In genomic region chr11:49245176-49245575, GRCm38 (mm10) we compare ENCODE assay signal across 8 mouse cellular contexts. TPM values are rescaled to one million over a fixed set of nuclear protein-coding genes. Genes with fewer than 3 reads are reported as not detected.
DNase-seq lines count a peak whose midpoint lies in the region; ATAC-seq and TF ChIP-seq lines count a peak whose summit lies in the region.

No protein-coding gene starts in this region.

- H3K36me3 ChIP-seq in heart, adult 2 months (ENCODE audit: control insufficient read depth, insufficient read depth, low read length), result peaks cover 4% of the 10 kb centered on the region; the same call in 1 of the 2 replicates
- H3K36me3 ChIP-seq in midbrain, embryonic 13.5 days, result no peaks in the 10 kb centered on the region

- CTCF ChIA-PET in Patski (lab: Charles Lee), result interaction anchor here (1.1 to 1.7 kb wide), 3 partner anchors 34 to 42 kb away, joined by 3 to 7 read pairs (median 4); partner anchors contain the start of gene Zfp62

- TF ChIP-seq POLR2A in heart, adult 2 months (IDR thresholded peaks at IDR 0.05; ENCODE audit: insufficient read depth, low read depth, low read length), result no peak

- H3K79me2 ChIP-seq in heart, adult 2 months (replicated peaks; ENCODE audit: control insufficient read depth, insufficient read depth, low read length), result no peaks in the 10 kb centered on the region

- H3K27ac ChIP-seq in heart, adult 2 months, result peak overlapping the region; percentile 97
- H3K27ac ChIP-seq in midbrain, embryonic 13.5 days, result no peak overlapping the region

- peak overlapping the region; percentile 25 for H3K9ac ChIP-seq in heart, adult 2 months (ENCODE audit: low read depth, low read length)
- peak overlapping the region; percentile 81 for H3K9ac ChIP-seq in midbrain, embryonic 13.5 days (replicated peaks)

- peak; percentile 10 for ATAC-seq in Patski
- no peak for ATAC-seq in midbrain, embryonic 13.5 days

- no peaks in the 10 kb centered on the region for H3K27me3 ChIP-seq in heart, adult 2 months (ENCODE audit: control insufficient read depth, insufficient read depth, low read length)
- no peaks in the 10 kb centered on the region for H3K27me3 ChIP-seq in Patski
- H3K27me3 ChIP-seq in midbrain, embryonic 13.5 days, result no peaks in the 10 kb centered on the region

- in situ Hi-C loops in Patski (cut with MboI; ENCODE audit: low pct_unique_long_range_greater_than_20kb), result loop anchor here (5.0 kb wide), 2 partner anchors 373 to 443 kb away; partner anchors contain the start of genes Irgm1 and Rack1

- peaks cover 25% of the 10 kb centered on the region for H3K4me1 ChIP-seq in heart, adult 2 months (ENCODE audit: control insufficient read depth, insufficient read depth, low read length)
- peaks cover 55% of the 10 kb centered on the region for H3K4me1 ChIP-seq in midbrain, embryonic 13.5 days (replicated peaks)

- POLR2A ChIA-PET in Patski (lab: Charles Lee), result interaction anchor here (0.7 to 1.0 kb wide), 2 partner anchors 32 to 42 kb away, joined by 4 read pairs; partner anchors contain the start of gene Zfp62

- H3K9me3 ChIP-seq in midbrain, embryonic 13.5 days, result no peaks in the 10 kb centered on the region

- peak overlapping the region; percentile 46 for H3K4me3 ChIP-seq in heart, adult 2 months
- peak overlapping the region; percentile 67 for H3K4me3 ChIP-seq in midbrain, embryonic 13.5 days (replicated peaks)

- TF ChIP-seq EP300 in heart, adult 2 months (IDR thresholded peaks at IDR 0.05; ENCODE audit: insufficient read depth, low read depth, low read length), result no peak

- intact Hi-C loops in heart, adult 2 months (cut with DNase I), result no loop called here
- intact Hi-C loops in heart, postnatal 36 days (cut with DNase I), result loop anchor here (5.0 kb wide), 1 partner anchor 433 kb away; no protein-coding TSS in a partner anchor

- DNase-seq in heart, adult 2 months, result peak in 1 of 2 experiments; percentile 50
- no peak for DNase-seq in heart, postnatal 36 days
- DNase-seq in Patski (ENCODE audit: low read depth, low spot score), result no peak
- peak; percentile 42 for DNase-seq in gastrocnemius, postnatal 25 days
- DNase-seq in kidney, postnatal 14 days, result peak; percentile 86
- DNase-seq in layer of hippocampus, adult 9-11 months, result no peak
- DNase-seq in layer of hippocampus, postnatal 36 days, result no peak

- TF ChIP-seq CTCF in heart, adult 2 months (IDR thresholded peaks at IDR 0.05), result no peak
- no peak for TF ChIP-seq CTCF in Patski (IDR thresholded peaks at IDR 0.05)

- H3K4me2 ChIP-seq in midbrain, embryonic 13.5 days (replicated peaks), result peak overlapping the region; percentile 65

- WGBS in heart, adult 2 months, result 14% methylated on average over 7 of the region's 7 CpGs
- WGBS in midbrain, embryonic 13.5 days, result 14% methylated on average over 7 of the region's 7 CpGs

RNA-seq across cellular contexts. Expression of gene Mgat1, which starts 1.2 kb away (rescaled TPM):
- total RNA-seq in heart, adult 2 months (2021), result 10 to 100 TPM; 59.2 to 72.3 TPM
- 74.4 and 86.4 TPM in 2 replicates for polyA plus RNA-seq in heart, adult 2 months (2012; rRNA removed)
- 10 to 100 TPM; 64.7 to 66.9 TPM for total RNA-seq in heart, postnatal 36 days (2021)
- 81.9 TPM for polyA plus RNA-seq in Patski (2021)
- total RNA-seq in gastrocnemius, postnatal 25 days (2021), result 10 to 100 TPM; 33.7 to 33.9 TPM
- polyA plus RNA-seq in midbrain, embryonic 13.5 days (2015; fragmentation: Nextera tagmentation; extraction: Ambion mirVana), result 29.3 and 32.1 TPM in 2 replicates
- total RNA-seq in layer of hippocampus, postnatal 36 days (2021), result 10 to 100 TPM; 52.0 to 54.4 TPM

RNA-seq across cellular contexts. Expression of gene Olfr1393, which starts 32.9 kb away (rescaled TPM):
- total RNA-seq in heart, adult 2 months (2021), result under 1 TPM; 0.39 TPM
- polyA plus RNA-seq in heart, adult 2 months (2012; rRNA removed), result 1.8 and 2.1 TPM in 2 replicates
- under 1 TPM in 1 of 2 experiments, not detected in 1; 0.19 TPM for total RNA-seq in heart, postnatal 36 days (2021)
- 0.04 TPM for polyA plus RNA-seq in Patski (2021)
- total RNA-seq in gastrocnemius, postnatal 25 days (2021), result under 1 TPM in 1 of 2 experiments, not detected in 1; 0.08 TPM
- polyA plus RNA-seq in midbrain, embryonic 13.5 days (2015; fragmentation: Nextera tagmentation; extraction: Ambion mirVana), result 0.15 TPM in 1 of 2 replicates, not detected in the other
- not detected for total RNA-seq in layer of hippocampus, postnatal 36 days (2021)

RNA-seq across cellular contexts. Expression of gene Olfr1392, which starts 39.9 kb away (rescaled TPM):
- total RNA-seq in heart, adult 2 months (2021), result not detected
- polyA plus RNA-seq in heart, adult 2 months (2012; rRNA removed), result 0.08 TPM in 1 of 2 replicates, not detected in the other
- not detected for total RNA-seq in heart, postnatal 36 days (2021)
- polyA plus RNA-seq in Patski (2021), result 0.14 TPM
- total RNA-seq in gastrocnemius, postnatal 25 days (2021), result not detected
- not detected in 2 replicates for polyA plus RNA-seq in midbrain, embryonic 13.5 days (2015; fragmentation: Nextera tagmentation; extraction: Ambion mirVana)
- total RNA-seq in layer of hippocampus, postnatal 36 days (2021), result not detected

RNA-seq across cellular contexts. Expression of gene Zfp62, which starts 42.1 kb away (rescaled TPM):
- 10 to 100 TPM; 23.9 to 28.9 TPM for total RNA-seq in heart, adult 2 months (2021)
- 2.9 and 8.2 TPM in 2 replicates for polyA plus RNA-seq in heart, adult 2 months (2012; rRNA removed)
- 10 to 100 TPM; 25.8 to 26.8 TPM for total RNA-seq in heart, postnatal 36 days (2021)
- polyA plus RNA-seq in Patski (2021), result 31.9 TPM
- 10 to 100 TPM; 20.3 to 22.8 TPM for total RNA-seq in gastrocnemius, postnatal 25 days (2021)
- 56.6 and 58.5 TPM in 2 replicates for polyA plus RNA-seq in midbrain, embryonic 13.5 days (2015; fragmentation: Nextera tagmentation; extraction: Ambion mirVana)
- total RNA-seq in layer of hippocampus, postnatal 36 days (2021), result 10 to 100 TPM; 45.0 to 48.7 TPM

RNA-seq across cellular contexts. Expression of gene Btnl9, which starts 58.2 kb away (rescaled TPM):
- total RNA-seq in heart, adult 2 months (2021), result 10 to 100 TPM; 25.0 to 31.4 TPM
- 18.9 and 23.0 TPM in 2 replicates for polyA plus RNA-seq in heart, adult 2 months (2012; rRNA removed)
- 10 to 100 TPM; 34.7 to 38.5 TPM for total RNA-seq in heart, postnatal 36 days (2021)
- not detected for polyA plus RNA-seq in Patski (2021)
- 1 to 10 TPM; 1.6 to 3.5 TPM for total RNA-seq in gastrocnemius, postnatal 25 days (2021)
- polyA plus RNA-seq in midbrain, embryonic 13.5 days (2015; fragmentation: Nextera tagmentation; extraction: Ambion mirVana), result 0.17 TPM in 1 of 2 replicates, not detected in the other
- total RNA-seq in layer of hippocampus, postnatal 36 days (2021), result not detected

Comparison
In these comparisons a context has a peak if more than half of its experiments do, and no peak if none do; other contexts are left out.
1. DNase-seq: peak in gastrocnemius, postnatal 25 days (single experiment) and kidney, postnatal 14 days (single experiment); none in heart, postnatal 36 days (0 of 2), Patski (single experiment), layer of hippocampus, adult 9-11 months (single experiment) and layer of hippocampus, postnatal 36 days (0 of 2).